16 mouse cellular contexts compared by ENCODE assay signal in genomic region chr3:32428361-32428760, GRCm38 (mm10). TPM values are rescaled to one million over a fixed set of nuclear protein-coding genes. Genes with fewer than 3 reads are reported as not detected.
A peak's percentile ranks its signal among the peaks of the same experiment; 100 is the strongest.
DNase-seq lines count a peak whose midpoint lies in the region; ATAC-seq and TF ChIP-seq lines count a peak whose summit lies in the region.
"Had no signal": no experiment of that assay in that cellular context is flagged by ENCODE, and none has a peak within 500 bp of the region (broad histone marks: within the 10 kb centered on the region; RNA-seq: fewer than 3 reads in every experiment).

No protein-coding gene starts in this region.

- TF ChIP-seq POLR2A in heart, adult 2 months (IDR thresholded peaks at IDR 0.05; ENCODE audit: insufficient read depth, low read depth, low read length), result no peak
- TF ChIP-seq POLR2A in myocyte (IDR thresholded peaks at IDR 0.05; ENCODE audit: insufficient read length, low read depth), result no peak

- no peak overlapping the region for H3K4me3 ChIP-seq in heart, adult 2 months
- H3K4me3 ChIP-seq in heart, embryonic 13.5 days, result no peak overlapping the region
- no peak overlapping the region for H3K4me3 ChIP-seq in layer of hippocampus, adult 2 months
- no peak overlapping the region for H3K4me3 ChIP-seq in myocyte
- H3K4me3 ChIP-seq: embryonic facial prominence, embryonic 13.5 days; forebrain, embryonic 12.5 days; hindbrain, embryonic 15.5 days had no signal

- intact Hi-C loops in heart, adult 2 months (cut with DNase I), result loop anchor here (2.0 kb wide), 1 partner anchor 30 kb away; no protein-coding TSS in a partner anchor
- intact Hi-C loops in heart, postnatal 36 days (cut with DNase I), result no loop called here

- no peaks in the 10 kb centered on the region for H3K27me3 ChIP-seq in heart, adult 2 months (ENCODE audit: control insufficient read depth, insufficient read depth, low read length)
- H3K27me3 ChIP-seq in heart, embryonic 13.5 days (replicated peaks), result no peaks in the 10 kb centered on the region
- H3K27me3 ChIP-seq in myocyte (ENCODE audit: control insufficient read depth, insufficient read depth, insufficient read length), result no peaks in the 10 kb centered on the region
- H3K27me3 ChIP-seq: CH12.LX; embryonic facial prominence, embryonic 13.5 days; forebrain, embryonic 12.5 days; hindbrain, embryonic 15.5 days; Patski had no signal

- TF ChIP-seq CTCF in heart, adult 2 months (IDR thresholded peaks at IDR 0.05), result no peak
- no peak for TF ChIP-seq CTCF in layer of hippocampus, adult 2 months (conservative IDR thresholded peaks at IDR 0.05)

- WGBS in heart, adult 2 months, result 76% methylated on average over 3 of the region's 3 CpGs
- 91% methylated on average over 3 of the region's 3 CpGs for WGBS in heart, embryonic 13.5 days

- no peak for TF ChIP-seq EP300 in heart, adult 2 months (IDR thresholded peaks at IDR 0.05; ENCODE audit: insufficient read depth, low read depth, low read length)

- H3ac ChIP-seq in myocyte (ENCODE audit: control insufficient read depth, insufficient read length), result no peak overlapping the region

- no peak overlapping the region for H3K4me2 ChIP-seq in heart, embryonic 13.5 days
- peak overlapping the region; percentile 28 for H3K4me2 ChIP-seq in myocyte (ENCODE audit: low read depth)
- H3K4me2 ChIP-seq: embryonic facial prominence, embryonic 13.5 days; forebrain, embryonic 12.5 days; hindbrain, embryonic 15.5 days had no signal

- peaks cover 15% of the 10 kb centered on the region for H3K36me3 ChIP-seq in heart, adult 2 months (ENCODE audit: control insufficient read depth, insufficient read depth, low read length)
- peaks cover 15% of the 10 kb centered on the region for H3K36me3 ChIP-seq in heart, embryonic 13.5 days
- no peaks in the 10 kb centered on the region for H3K36me3 ChIP-seq in myocyte (ENCODE audit: control insufficient read depth, insufficient read depth)
- H3K36me3 ChIP-seq: forebrain, embryonic 12.5 days; hindbrain, embryonic 15.5 days had no signal

- H3K79me2 ChIP-seq in heart, adult 2 months (replicated peaks; ENCODE audit: control insufficient read depth, insufficient read depth, low read length), result peaks cover 15% of the 10 kb centered on the region
- peaks cover 68% of the 10 kb centered on the region for H3K79me2 ChIP-seq in myocyte (ENCODE audit: control insufficient read depth, insufficient read depth)

- peaks cover 4% of the 10 kb centered on the region; the same call in 1 of the 2 replicates for H3K9me3 ChIP-seq in heart, embryonic 13.5 days
- H3K9me3 ChIP-seq: embryonic facial prominence, embryonic 13.5 days; forebrain, embryonic 12.5 days; hindbrain, embryonic 15.5 days had no signal

- no peak for ATAC-seq in heart, embryonic 13.5 days (ENCODE audit: extremely low read depth, insufficient number of reproducible peaks, low FRiP score, low TSS enrichment)
- ATAC-seq: activated CD4-positive, CD25-positive, alpha-beta regulatory T cell, adult 4 months; forebrain, embryonic 16.5 days; Patski had no signal

- H3K9ac ChIP-seq in heart, adult 2 months (ENCODE audit: low read depth, low read length), result no peak overlapping the region
- H3K9ac ChIP-seq in heart, embryonic 13.5 days, result no peak overlapping the region
- H3K9ac ChIP-seq: embryonic facial prominence, embryonic 13.5 days; forebrain, embryonic 12.5 days; hindbrain, embryonic 15.5 days had no signal

- DNase-seq in heart, adult 2 months, result no peak
- no peak for DNase-seq in heart, postnatal 36 days
- DNase-seq in heart, postnatal 4 days, result no peak
- DNase-seq in layer of hippocampus, adult 2 months (ENCODE audit: low spot score in 2 of 2), result no peak
- no peak for DNase-seq in layer of hippocampus, postnatal 36 days
- DNase-seq: cerebellum, adult 9-11 months; cerebellum, postnatal 36 days had no signal

- peaks cover 16% of the 10 kb centered on the region for H3K4me1 ChIP-seq in heart, adult 2 months (ENCODE audit: control insufficient read depth, insufficient read depth, low read length)
- H3K4me1 ChIP-seq in heart, embryonic 13.5 days, result peaks cover 44% of the 10 kb centered on the region
- H3K4me1 ChIP-seq: forebrain, embryonic 12.5 days had no signal

- peak overlapping the region; percentile 56 for H3K27ac ChIP-seq in heart, adult 2 months
- peak overlapping the region; percentile 84 for H3K27ac ChIP-seq in heart, embryonic 13.5 days (replicated peaks)
- H3K27ac ChIP-seq in layer of hippocampus, adult 2 months, result peak overlapping the region; percentile 20; the same call in 1 of the 2 replicates
- H3K27ac ChIP-seq: embryonic facial prominence, embryonic 13.5 days; forebrain, embryonic 12.5 days; hindbrain, embryonic 15.5 days had no signal

TF ChIP-seq in myocyte, 11 proteins besides CTCF, POLR2A, EP300 and RAD21:
- TF ChIP-seq MYOD1 (IDR thresholded peaks at IDR 0.05; ENCODE audit: control insufficient read depth in 1 of 3, insufficient read length in 2 of 3, low read depth in 2 of 3) (no peak), TCF12 (IDR thresholded peaks at IDR 0.05; ENCODE audit: insufficient read depth, poor library complexity, severe bottlenecking) (no peak), TCF3 (IDR thresholded peaks at IDR 0.05; ENCODE audit: insufficient read length, low read depth) (no peak), CEBPB (IDR thresholded peaks at IDR 0.05; ENCODE audit: insufficient read depth, poor library complexity, severe bottlenecking) (no peak), REST (IDR thresholded peaks at IDR 0.05; ENCODE audit: insufficient read depth, insufficient read length) (no peak), POLR2AphosphoS2 (IDR thresholded peaks at IDR 0.05; ENCODE audit: insufficient read length, low read depth) (no peak), USF1 (IDR thresholded peaks at IDR 0.05; ENCODE audit: low read depth) (no peak), E2F4 (IDR thresholded peaks at IDR 0.05; ENCODE audit: insufficient read depth) (no peak)

RNA-seq across cellular contexts. Expression of gene Pik3ca, which starts 30.9 kb away (rescaled TPM):
- 10 to 100 TPM; 43.5 to 48.5 TPM for total RNA-seq in heart, adult 2 months (2021)
- polyA plus RNA-seq in heart, adult 2 months (2012; rRNA removed), result 6.5 and 13.4 TPM in 2 replicates
- 10 to 100 TPM; 48.4 to 52.2 TPM for total RNA-seq in heart, postnatal 36 days (2021)
- polyA plus RNA-seq in heart, embryonic 13.5 days (2015; fragmentation: Nextera tagmentation; extraction: Ambion mirVana), result 5.2 and 7.4 TPM in 2 replicates
- 10 to 100 TPM; 42.0 to 44.3 TPM for total RNA-seq in heart, postnatal 4 days (2021)
- 10 to 100 TPM; 47.8 to 51.9 TPM for total RNA-seq in layer of hippocampus, adult 2 months (2021)
- total RNA-seq in layer of hippocampus, postnatal 36 days (2021), result 10 to 100 TPM; 51.1 to 53.8 TPM
- polyA plus RNA-seq in myocyte (2012; fragmentation: generic; extraction: Trizol), result 11.7 TPM

Comparison
In these comparisons a context has a peak if more than half of its experiments do, and no peak if none do; other contexts are left out.
1. H3K27ac ChIP-seq: peak in every context shown above with its lines; median percentile 84 in heart, embryonic 13.5 days; 56 in heart, adult 2 months; 20 in layer of hippocampus, adult 2 months.